Mouse (Mus musculus): ENCODE measurements around the gene Tmem214. TPM values are rescaled to one million over a fixed set of nuclear protein-coding genes. Genes with fewer than 3 reads are reported as not detected.
A peak's percentile ranks its signal among the peaks of the same experiment; 100 is the strongest.

Gene Tmem214
- polyA plus RNA-seq, 1 experiment from 2014 or later, result 42.1 TPM

- no peaks in the 10 kb centered on the region for H3K9me3 ChIP-seq (ENCODE audit: control insufficient read depth, low read length)
- H3K36me3 ChIP-seq (ENCODE audit: control insufficient read depth, insufficient read depth, low read length), result peaks cover 5% of the 10 kb centered on the region
- 50% methylated on average over 13 of the region's 13 CpGs for WGBS
- H3K4me3 ChIP-seq (ENCODE audit: low read depth, low read length), result peak overlapping the region; percentile 62
- H3K27ac ChIP-seq (ENCODE audit: low read depth, low read length), result peak overlapping the region; percentile 73; the same call in 1 of the 2 replicates
- 0 out of 2 replicates have a peak overlapping the region, but pooled peaks have one; percentile 18 for H3K9ac ChIP-seq (ENCODE audit: low read length)
- H3K4me2 ChIP-seq (ENCODE audit: low read depth), result peak overlapping the region; percentile 81; the same call in 1 of the 2 replicates
- DNase-seq (ENCODE audit: low spot score) (peak; percentile 25), ATAC-seq (ENCODE audit: insufficient read depth, low FRiP score, low TSS enrichment) (no peak)
- peaks cover 16% of the 10 kb centered on the region for H3K4me1 ChIP-seq (ENCODE audit: control insufficient read depth, insufficient read depth, low read length)
- no peaks in the 10 kb centered on the region for H3K27me3 ChIP-seq (ENCODE audit: control insufficient read depth, insufficient read depth, low read length)
Measured at GRCm38 (mm10) chr5:30908426-30909299, 40.9 kb downstream of the Tmem214 start.

DNA sequence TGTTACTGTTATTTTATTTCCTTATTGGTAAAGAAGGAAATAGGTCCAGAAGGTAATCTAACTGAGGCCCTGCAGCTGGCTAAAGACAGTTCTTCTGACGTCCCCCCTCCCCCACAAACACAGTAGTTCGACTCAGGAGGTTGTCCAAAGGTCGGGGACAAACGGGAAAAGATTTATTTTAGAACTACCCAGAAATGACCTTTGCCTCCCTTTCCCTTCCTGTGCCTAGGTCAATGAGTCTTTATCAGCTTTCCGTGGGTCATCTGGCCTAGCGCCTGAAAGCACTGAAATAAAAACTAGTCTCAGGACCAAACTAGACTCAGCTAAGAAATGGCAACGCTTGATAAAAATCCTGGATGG lies 41.5 kb downstream of the Tmem214 start:
- H3K4me1 ChIP-seq (ENCODE audit: control insufficient read depth, insufficient read depth, low read length), result peaks cover 18% of the 10 kb centered on the region
- H3K4me2 ChIP-seq (ENCODE audit: low read depth), result no peak overlapping the region

GRCm38 (mm10) chr5:30909863-30910262 lies 42.1 kb downstream of the Tmem214 start:
- Histone ChIP-seq H3K9me3 (ENCODE audit: control insufficient read depth, low read length) (no peaks in the 10 kb centered on the region), H3K4me1 (ENCODE audit: control insufficient read depth, insufficient read depth, low read length) (peaks cover 22% of the 10 kb centered on the region), H3K27me3 (ENCODE audit: control insufficient read depth, insufficient read depth, low read length) (no peaks in the 10 kb centered on the region), H3K4me3 (ENCODE audit: low read depth, low read length) (no peak overlapping the region), H3K27ac (ENCODE audit: low read depth, low read length) (no peak overlapping the region), H3K9ac (ENCODE audit: low read length) (no peak overlapping the region), H3K36me3 (ENCODE audit: control insufficient read depth, insufficient read depth, low read length) (peaks cover 1% of the 10 kb centered on the region; the same call in 1 of the 2 replicates), H3K4me2 (ENCODE audit: low read depth) (no peak overlapping the region)
- 85% methylated on average over 7 of the region's 7 CpGs for WGBS
- ATAC-seq (ENCODE audit: insufficient read depth, low FRiP score, low TSS enrichment) (no peak), DNase-seq (ENCODE audit: low spot score) (no peak)

More for the DNA sequence above, 41.5 kb downstream of the Tmem214 start:
- Histone ChIP-seq H3K4me3 (ENCODE audit: low read depth, low read length) (no peak overlapping the region), H3K36me3 (ENCODE audit: control insufficient read depth, insufficient read depth, low read length) (peaks cover 5% of the 10 kb centered on the region), H3K27ac (ENCODE audit: low read depth, low read length) (no peak overlapping the region), H3K9me3 (ENCODE audit: control insufficient read depth, low read length) (no peaks in the 10 kb centered on the region), H3K27me3 (ENCODE audit: control insufficient read depth, insufficient read depth, low read length) (no peaks in the 10 kb centered on the region), H3K9ac (ENCODE audit: low read length) (no peak overlapping the region)
- DNase-seq (ENCODE audit: low spot score) (no peak), ATAC-seq (ENCODE audit: insufficient read depth, low FRiP score, low TSS enrichment) (no peak)
- 39% methylated on average over 7 of the region's 7 CpGs for WGBS

DNA sequence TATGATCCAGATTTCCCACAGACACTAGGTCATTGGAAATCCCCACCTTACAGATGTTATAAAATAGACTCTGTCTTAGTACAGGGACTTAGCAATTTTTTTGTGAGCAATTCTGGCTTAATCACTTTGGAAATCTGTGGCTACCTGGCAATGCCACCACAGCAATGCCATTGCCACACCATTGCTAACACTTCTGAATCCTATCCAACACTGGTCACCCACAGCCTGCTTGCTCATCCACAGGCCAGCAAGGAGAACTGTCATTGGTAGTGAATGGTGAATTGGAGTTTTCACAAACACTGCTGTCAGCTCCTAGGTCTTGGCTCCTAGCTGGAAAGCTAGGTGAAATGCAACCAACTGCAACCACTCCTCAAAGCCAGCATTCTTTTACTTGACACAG lies 42.7 kb downstream of the Tmem214 start:
- Histone ChIP-seq H3K4me1 (ENCODE audit: control insufficient read depth, insufficient read depth, low read length) (peaks cover 23% of the 10 kb centered on the region), H3K27me3 (ENCODE audit: control insufficient read depth, insufficient read depth, low read length) (no peaks in the 10 kb centered on the region)
- ATAC-seq (ENCODE audit: insufficient read depth, low FRiP score, low TSS enrichment), result no peak

DNA sequence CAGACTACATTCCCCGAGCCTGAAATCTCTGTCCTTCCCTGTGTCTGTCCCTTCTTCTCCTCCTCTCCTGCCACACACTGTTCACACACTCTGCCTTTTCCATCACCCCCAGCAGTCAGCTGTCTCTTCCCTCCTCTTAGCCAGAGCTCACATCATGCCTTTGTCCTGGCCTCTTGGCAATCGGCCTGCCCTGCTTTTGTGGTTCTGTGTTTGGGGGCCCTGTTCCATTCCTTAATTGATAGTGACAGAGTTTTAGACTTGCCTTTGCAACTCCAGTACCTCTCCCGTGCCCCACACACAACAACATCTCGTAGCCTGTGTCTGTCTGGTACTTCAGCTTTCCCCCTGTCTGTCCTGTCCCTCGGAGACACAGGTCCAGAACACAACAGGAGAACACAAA lies 44.3 kb downstream of the Tmem214 start:
- Histone ChIP-seq H3K27ac (ENCODE audit: low read depth, low read length) (peak overlapping the region; percentile 87), H3K36me3 (ENCODE audit: control insufficient read depth, insufficient read depth, low read length) (no peaks in the 10 kb centered on the region; the same call in 1 of the 2 replicates), H3K4me2 (ENCODE audit: low read depth) (no peak overlapping the region), H3K4me3 (ENCODE audit: low read depth, low read length) (no peak overlapping the region), H3K4me1 (ENCODE audit: control insufficient read depth, insufficient read depth, low read length) (peaks cover 19% of the 10 kb centered on the region), H3K9me3 (ENCODE audit: control insufficient read depth, low read length) (no peaks in the 10 kb centered on the region), H3K27me3 (ENCODE audit: control insufficient read depth, insufficient read depth, low read length) (no peaks in the 10 kb centered on the region), H3K9ac (ENCODE audit: low read length) (no peak overlapping the region)
- DNase-seq (ENCODE audit: low spot score) (no peak), ATAC-seq (ENCODE audit: insufficient read depth, low FRiP score, low TSS enrichment) (no peak)
- WGBS, result 74% methylated on average over 5 of the region's 5 CpGs

More for the DNA sequence above, 42.7 kb downstream of the Tmem214 start:
- no peak overlapping the region for H3K9ac ChIP-seq (ENCODE audit: low read length)
- DNase-seq (ENCODE audit: low spot score), result no peak
- H3K36me3 ChIP-seq (ENCODE audit: control insufficient read depth, insufficient read depth, low read length), result no peaks in the 10 kb centered on the region
- H3K4me3 ChIP-seq (ENCODE audit: low read depth, low read length), result no peak overlapping the region
- H3K27ac ChIP-seq (ENCODE audit: low read depth, low read length), result no peak overlapping the region
- no peak overlapping the region for H3K4me2 ChIP-seq (ENCODE audit: low read depth)
- H3K9me3 ChIP-seq (ENCODE audit: control insufficient read depth, low read length), result no peaks in the 10 kb centered on the region

GRCm38 (mm10) chr5:30913060-30913841 lies 45.4 kb downstream of the Tmem214 start, which contains the start of gene Emilin1:
TSS of gene Emilin1 (plus strand) at chr5:30913402.
- WGBS, result 15% methylated on average over 13 of the region's 13 CpGs
- H3K36me3 ChIP-seq (ENCODE audit: control insufficient read depth, insufficient read depth, low read length), result peaks cover 4% of the 10 kb centered on the region; the same call in 1 of the 2 replicates
- H3K9ac ChIP-seq (ENCODE audit: low read length), result peak within 1 kb of the TSS; percentile 35
- H3K4me3 ChIP-seq (ENCODE audit: low read depth, low read length), result peak within 1 kb of the TSS; percentile 33
- H3K4me1 ChIP-seq (ENCODE audit: control insufficient read depth, insufficient read depth, low read length), result peaks cover 19% of the 10 kb centered on the region
- peak within 1 kb of the TSS; percentile 87 for H3K27ac ChIP-seq (ENCODE audit: low read depth, low read length)
- H3K4me2 ChIP-seq (ENCODE audit: low read depth), result peak within 1 kb of the TSS; percentile 52
- no peaks in the 10 kb centered on the region for H3K9me3 ChIP-seq (ENCODE audit: control insufficient read depth, low read length)
- H3K27me3 ChIP-seq (ENCODE audit: control insufficient read depth, insufficient read depth, low read length), result no peaks in the 10 kb centered on the region
- DNase-seq (ENCODE audit: low spot score), result peak; percentile 77
- no peak for ATAC-seq (ENCODE audit: insufficient read depth, low FRiP score, low TSS enrichment)

DNA sequence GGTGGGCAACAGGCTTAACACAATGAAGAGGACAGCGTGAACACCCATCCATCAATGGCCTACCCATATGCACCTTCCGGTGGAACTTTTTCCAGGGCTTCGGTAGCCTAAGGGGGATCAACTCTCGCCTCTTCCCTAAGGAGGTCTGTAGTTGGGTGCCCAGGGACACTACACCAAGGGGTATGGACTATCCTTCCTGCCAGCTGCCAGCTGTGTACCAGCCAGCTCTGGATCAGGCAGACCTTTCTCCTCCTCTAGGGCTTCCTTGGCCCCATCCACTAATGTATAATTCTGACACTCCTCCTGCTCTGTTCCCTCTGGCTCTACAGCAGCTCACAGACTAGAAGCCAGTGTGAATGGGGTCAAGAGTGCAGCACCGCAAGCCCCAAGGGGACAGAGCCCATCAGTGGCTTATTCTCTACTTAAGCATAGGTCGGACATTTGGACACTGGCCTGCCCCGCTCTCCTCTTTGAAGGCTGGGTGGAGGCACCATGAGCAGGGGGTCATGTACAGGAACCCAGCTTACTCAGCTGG lies 46.4 kb downstream of the Tmem214 start:
- peak overlapping the region; percentile 87 for H3K27ac ChIP-seq (ENCODE audit: low read depth, low read length)
- peaks cover 4% of the 10 kb centered on the region; the same call in 1 of the 2 replicates for H3K36me3 ChIP-seq (ENCODE audit: control insufficient read depth, insufficient read depth, low read length)
- H3K27me3 ChIP-seq (ENCODE audit: control insufficient read depth, insufficient read depth, low read length), result no peaks in the 10 kb centered on the region
- no peaks in the 10 kb centered on the region for H3K9me3 ChIP-seq (ENCODE audit: control insufficient read depth, low read length)
- H3K4me3 ChIP-seq (ENCODE audit: low read depth, low read length), result peak overlapping the region; percentile 33
- WGBS, result 77% methylated on average over 7 of the region's 7 CpGs
- ATAC-seq (ENCODE audit: insufficient read depth, low FRiP score, low TSS enrichment) (no peak), DNase-seq (ENCODE audit: low spot score) (peak; percentile 22)
- peak overlapping the region; percentile 35 for H3K9ac ChIP-seq (ENCODE audit: low read length)
- H3K4me2 ChIP-seq (ENCODE audit: low read depth), result peak overlapping the region; percentile 52
- H3K4me1 ChIP-seq (ENCODE audit: control insufficient read depth, insufficient read depth, low read length), result peaks cover 15% of the 10 kb centered on the region

DNA sequence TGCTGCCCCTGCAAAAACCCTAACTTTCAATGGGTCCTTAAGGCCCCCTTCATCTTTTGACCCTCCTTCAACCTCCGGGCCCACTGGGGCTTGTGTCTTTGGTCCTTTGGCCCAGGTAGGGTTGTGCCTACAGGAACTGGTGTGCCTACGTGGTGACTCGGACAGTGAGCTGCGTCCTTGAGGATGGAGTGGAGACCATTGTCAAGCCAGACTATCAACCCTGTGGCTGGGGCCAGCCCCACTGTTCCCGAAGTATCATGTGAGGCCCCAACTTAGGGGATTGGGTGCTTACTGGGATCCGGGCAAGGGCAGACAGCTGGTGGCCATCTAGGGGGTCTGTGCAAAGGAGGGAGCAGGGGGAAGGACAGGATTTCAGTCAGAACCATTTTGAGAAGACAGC lies 47.0 kb downstream of the Tmem214 start:
- peaks cover 15% of the 10 kb centered on the region for H3K4me1 ChIP-seq (ENCODE audit: control insufficient read depth, insufficient read depth, low read length)
- peaks cover 4% of the 10 kb centered on the region; the same call in 1 of the 2 replicates for H3K36me3 ChIP-seq (ENCODE audit: control insufficient read depth, insufficient read depth, low read length)
- peak overlapping the region; percentile 33 for H3K4me3 ChIP-seq (ENCODE audit: low read depth, low read length)
- ATAC-seq (ENCODE audit: insufficient read depth, low FRiP score, low TSS enrichment) (no peak), DNase-seq (ENCODE audit: low spot score) (no peak)
- 71% methylated on average over 6 of the region's 6 CpGs for WGBS
- no peaks in the 10 kb centered on the region for H3K27me3 ChIP-seq (ENCODE audit: control insufficient read depth, insufficient read depth, low read length)
- no peak overlapping the region for H3K9ac ChIP-seq (ENCODE audit: low read length)
- no peak overlapping the region; the same call in 1 of the 2 replicates for H3K27ac ChIP-seq (ENCODE audit: low read depth, low read length)
- H3K4me2 ChIP-seq (ENCODE audit: low read depth), result peak overlapping the region; percentile 52
- no peaks in the 10 kb centered on the region for H3K9me3 ChIP-seq (ENCODE audit: control insufficient read depth, low read length)
